Mouse (Mus musculus) midbrain, embryonic 13.5 days (tissue): ENCODE measurements around the gene Myh7. TPM values are rescaled to one million over a fixed set of nuclear protein-coding genes. Genes with fewer than 3 reads are reported as not detected.
"Not testable (repeated sequence)": the region's sequence is repeated elsewhere in the genome, so short reads cannot be mapped to it uniquely, and the experiment has no call there.

ENCODE experiments used
- ATAC-seq: fragments of 200-750 bp; cut with Nextera tagmentation; 2 replicates; pipeline ENCODE4 v1.8.0; 2017; ENCODE audit warnings: mild to moderate bottlenecking, moderate TSS enrichment, moderate library complexity
- H3K27ac ChIP-seq: fragments of 300-500 bp; sonication (generic); 2 replicates; pipeline ENCODE4 v1.5.1; 2015; ENCODE audit warnings: inconsistent platforms, mild to moderate bottlenecking, moderate library complexity
- H3K27me3 ChIP-seq: fragments of 300-500 bp; sonication (generic); 2 replicates; pipeline ENCODE4 v1.6.1; 2015; ENCODE audit warnings: mild to moderate bottlenecking, inconsistent platforms
- H3K36me3 ChIP-seq: fragments of 300-500 bp; sonication (generic); 2 replicates; pipeline ENCODE4 v1.6.1; 2015; ENCODE audit warnings: mild to moderate bottlenecking, inconsistent platforms
- H3K4me1 ChIP-seq: fragments of 300-500 bp; sonication (generic); replicated peaks from 2 replicates; pipeline ENCODE4 v1.6.1; 2015; ENCODE audit warnings: inconsistent platforms
- H3K4me2 ChIP-seq: fragments of 300-500 bp; sonication (generic); replicated peaks from 2 replicates; pipeline ENCODE4 v1.6.1; 2015; ENCODE audit warnings: moderate library complexity, mild to moderate bottlenecking, inconsistent platforms
- H3K4me3 ChIP-seq: fragments of 300-500 bp; sonication (generic); replicated peaks from 2 replicates; pipeline ENCODE4 v1.5.1; 2015; ENCODE audit warnings: mild to moderate bottlenecking, inconsistent platforms
- H3K9ac ChIP-seq: fragments of 300-500 bp; sonication (generic); replicated peaks from 2 replicates; pipeline ENCODE4 v1.6.1; 2015; ENCODE audit warnings: mild to moderate bottlenecking, inconsistent platforms
- H3K9me3 ChIP-seq: fragments of 300-500 bp; sonication (generic); 2 replicates; pipeline ENCODE4 v1.6.1; 2016; ENCODE audit warnings: mild to moderate bottlenecking, inconsistent platforms
- WGBS: fragments of 180-500 bp; shearing (Covaris S2); methylation state at CpG from one replicate; pipeline ENCODE4 v1.1.7; 2015; 5-methylcytosine and 5-hydroxymethylcytosine counted together
- polyA plus RNA-seq: library from polyadenylated mRNA; unstranded; fragments of >200 nt; fragmentation: Nextera tagmentation; extraction: Ambion mirVana; gene quantifications from 2 replicates; pipeline ENCODE4 v1.2.1, GENCODE M21; 2015

Myh7 gene
- polyA plus RNA-seq, 1 experiment from 2014 or later: 4.6 TPM

GRCm38 (mm10) chr14:54965044-54965443 is 29.4 kb downstream of the Myh7 start:
- Histone ChIP-seq H3K4me2 (no peak overlapping the region), H3K9me3 (no peaks in the 10 kb centered on the region), H3K36me3 (no peaks in the 10 kb centered on the region), H3K27ac (no peak overlapping the region), H3K4me3 (no peak overlapping the region), H3K4me1 (no peaks in the 10 kb centered on the region), H3K9ac (no peak overlapping the region), H3K27me3 (no peaks in the 10 kb centered on the region)
- ATAC-seq: no peak
- 86% methylated on average over 15 of the region's 15 CpGs for WGBS

GRCm38 (mm10) chr14:54963727-54964126 is 30.7 kb downstream of the Myh7 start:
- Histone ChIP-seq H3K27ac (no peak overlapping the region), H3K36me3 (no peaks in the 10 kb centered on the region), H3K27me3 (no peaks in the 10 kb centered on the region), H3K4me2 (no peak overlapping the region), H3K4me1 (no peaks in the 10 kb centered on the region), H3K9ac (no peak overlapping the region), H3K9me3 (no peaks in the 10 kb centered on the region), H3K4me3 (no peak overlapping the region)
- 89% methylated on average over 11 of the region's 11 CpGs for WGBS
- ATAC-seq: no peak

GRCm38 (mm10) chr14:54962714-54963113 is 31.7 kb downstream of the Myh7 start:
- Histone ChIP-seq H3K27me3 (no peaks in the 10 kb centered on the region), H3K4me3 (no peak overlapping the region), H3K9me3 (no peaks in the 10 kb centered on the region), H3K4me2 (no peak overlapping the region), H3K9ac (no peak overlapping the region), H3K27ac (no peak overlapping the region), H3K36me3 (no peaks in the 10 kb centered on the region), H3K4me1 (no peaks in the 10 kb centered on the region)
- no peak for ATAC-seq
- 85% methylated on average over 7 of the region's 7 CpGs for WGBS

GRCm38 (mm10) chr14:54961487-54961886 is 32.9 kb downstream of the Myh7 start:
- H3K4me3 ChIP-seq: no peak overlapping the region
- no peak overlapping the region for H3K27ac ChIP-seq
- 86% methylated on average over 5 of the region's 5 CpGs for WGBS
- H3K36me3 ChIP-seq: no peaks in the 10 kb centered on the region
- no peak overlapping the region for H3K4me2 ChIP-seq
- H3K9me3 ChIP-seq: no peaks in the 10 kb centered on the region
- H3K4me1 ChIP-seq: no peaks in the 10 kb centered on the region
- ATAC-seq: no peak
- no peak overlapping the region for H3K9ac ChIP-seq
- H3K27me3 ChIP-seq: no peaks in the 10 kb centered on the region

GRCm38 (mm10) chr14:54960769-54961168 is 33.7 kb downstream of the Myh7 start:
- no peaks in the 10 kb centered on the region for H3K9me3 ChIP-seq
- no peaks in the 10 kb centered on the region for H3K27me3 ChIP-seq
- ATAC-seq: no peak
- no peak overlapping the region for H3K4me3 ChIP-seq
- H3K27ac ChIP-seq: no peak overlapping the region
- 61% methylated on average over 10 of the region's 10 CpGs for WGBS
- H3K4me1 ChIP-seq: no peaks in the 10 kb centered on the region
- no peak overlapping the region for H3K4me2 ChIP-seq
- no peaks in the 10 kb centered on the region for H3K36me3 ChIP-seq
- H3K9ac ChIP-seq: no peak overlapping the region

DNA sequence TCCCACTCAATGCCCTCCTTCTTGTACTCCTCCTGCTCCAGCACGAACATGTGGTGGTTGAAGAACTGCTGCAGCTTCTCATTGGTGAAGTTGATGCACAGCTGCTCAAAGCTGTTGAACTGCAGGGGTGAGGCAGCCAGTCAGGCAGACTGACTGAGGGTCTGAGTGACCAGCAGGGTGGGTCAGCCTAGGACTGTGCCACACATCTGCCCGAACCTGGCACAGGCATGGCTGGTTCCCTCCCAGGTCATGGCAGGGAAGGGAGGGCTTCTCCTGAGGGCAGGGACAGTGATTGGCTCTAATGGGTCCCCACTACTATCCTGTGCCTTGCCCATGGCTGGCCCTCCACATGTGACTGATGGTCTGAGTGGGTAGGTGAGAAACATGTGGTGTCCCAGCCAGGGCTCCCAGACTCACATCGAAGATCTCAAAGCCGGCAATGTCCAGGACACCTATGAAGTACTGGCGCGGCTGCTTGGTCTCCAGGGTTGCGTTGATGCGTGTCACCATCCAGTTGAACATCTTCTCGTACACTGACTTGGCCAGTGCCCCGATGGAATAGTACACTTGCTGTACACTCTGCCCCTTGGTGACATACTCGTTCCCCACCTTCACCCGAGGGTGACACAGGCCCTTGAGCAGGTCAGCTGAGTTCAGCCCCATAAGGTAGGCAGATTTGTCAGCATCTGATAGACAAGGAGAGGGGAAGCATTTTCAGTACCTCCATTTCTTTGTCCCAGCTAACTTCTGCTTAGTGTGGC is 34.4 kb downstream of the Myh7 start:
- not testable (repeated sequence) for H3K36me3 ChIP-seq, H3K9ac ChIP-seq, H3K4me2 ChIP-seq, H3K27ac ChIP-seq, H3K4me1 ChIP-seq, H3K4me3 ChIP-seq, H3K9me3 ChIP-seq, H3K27me3 ChIP-seq, ATAC-seq
- WGBS: 92% methylated on average over 12 of the region's 12 CpGs

DNA sequence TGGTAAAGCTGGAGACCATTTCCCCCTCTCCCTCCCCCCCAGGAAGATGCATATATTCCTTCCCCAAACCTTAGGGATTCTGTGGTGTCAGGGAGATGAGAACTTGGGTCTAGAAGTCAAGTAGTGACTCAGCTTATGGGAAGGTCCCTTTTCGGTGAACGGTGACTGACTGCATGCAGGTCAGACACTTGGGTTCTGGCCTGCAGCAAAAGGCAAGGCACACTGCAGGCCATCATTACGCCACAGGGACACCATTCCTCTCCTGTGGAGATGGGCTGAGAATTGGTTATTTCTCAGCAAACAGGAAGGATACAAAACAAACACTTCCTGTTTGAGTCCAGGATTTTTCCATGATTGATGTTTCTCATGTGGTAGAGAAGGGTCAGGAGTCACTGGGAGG is 35.2 kb downstream of the Myh7 start:
- no peak overlapping the region for H3K4me3 ChIP-seq
- H3K27ac ChIP-seq: no peak overlapping the region
- H3K4me1 ChIP-seq: no peaks in the 10 kb centered on the region
- 95% methylated on average over 3 of the region's 3 CpGs for WGBS
- no peak for ATAC-seq
- H3K36me3 ChIP-seq: no peaks in the 10 kb centered on the region
- H3K4me2 ChIP-seq: no peak overlapping the region
- H3K27me3 ChIP-seq: no peaks in the 10 kb centered on the region
- no peaks in the 10 kb centered on the region for H3K9me3 ChIP-seq
- no peak overlapping the region for H3K9ac ChIP-seq

- no peak for ATAC-seq
- H3K4me1 ChIP-seq: no peaks in the 10 kb centered on the region
- H3K9ac ChIP-seq: no peak overlapping the region
- no peak overlapping the region for H3K4me3 ChIP-seq
- no peaks in the 10 kb centered on the region for H3K36me3 ChIP-seq
- H3K9me3 ChIP-seq: no peaks in the 10 kb centered on the region
- 78% methylated on average over 4 of the region's 4 CpGs for WGBS
- no peak overlapping the region for H3K27ac ChIP-seq
- no peaks in the 10 kb centered on the region for H3K27me3 ChIP-seq
- no peak overlapping the region for H3K4me2 ChIP-seq
These were observed 35.9 kb downstream of the Myh7 start for GRCm38 (mm10) chr14:54958503-54958902.

- Histone ChIP-seq H3K27ac (no peak overlapping the region), H3K27me3 (no peaks in the 10 kb centered on the region), H3K4me1 (no peaks in the 10 kb centered on the region), H3K9ac (no peak overlapping the region), H3K9me3 (no peaks in the 10 kb centered on the region), H3K4me2 (no peak overlapping the region), H3K4me3 (no peak overlapping the region), H3K36me3 (no peaks in the 10 kb centered on the region)
- WGBS: 87% methylated on average over 9 of the region's 9 CpGs
- ATAC-seq: no peak
These were observed 37.9 kb downstream of the Myh7 start for GRCm38 (mm10) chr14:54956533-54956932.

GRCm38 (mm10) chr14:54955481-54955880 is 38.9 kb downstream of the Myh7 start:
- no peaks in the 10 kb centered on the region for H3K36me3 ChIP-seq
- no peak for ATAC-seq
- no peak overlapping the region for H3K4me2 ChIP-seq
- no peaks in the 10 kb centered on the region for H3K9me3 ChIP-seq
- WGBS: 92% methylated on average over 3 of the region's 3 CpGs
- H3K4me3 ChIP-seq: no peak overlapping the region
- H3K27ac ChIP-seq: no peak overlapping the region
- H3K9ac ChIP-seq: no peak overlapping the region
- no peaks in the 10 kb centered on the region for H3K4me1 ChIP-seq
- H3K27me3 ChIP-seq: no peaks in the 10 kb centered on the region

DNA sequence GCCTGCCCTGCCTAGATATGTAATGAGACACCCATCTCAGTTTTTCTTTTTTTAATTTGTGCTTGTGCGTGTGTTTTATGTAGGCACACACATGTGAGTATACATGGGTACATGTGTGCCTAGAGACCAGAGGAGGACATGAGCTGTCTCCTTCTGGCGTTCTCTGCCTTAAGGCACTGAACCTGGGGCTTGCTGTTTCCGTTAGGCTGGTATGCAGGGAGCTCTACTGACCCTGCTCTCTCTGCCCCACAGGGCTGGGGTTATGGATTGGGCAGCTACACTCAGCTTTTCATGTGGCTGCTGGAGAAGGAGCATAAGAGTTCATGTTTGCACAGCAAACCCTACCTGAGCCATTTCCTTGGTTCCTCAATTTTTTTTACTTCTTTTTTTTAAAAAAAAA is 40.0 kb downstream of the Myh7 start:
- Histone ChIP-seq H3K9ac (no peak overlapping the region), H3K36me3 (no peaks in the 10 kb centered on the region), H3K27ac (no peak overlapping the region), H3K9me3 (no peaks in the 10 kb centered on the region), H3K4me2 (no peak overlapping the region), H3K4me1 (no peaks in the 10 kb centered on the region), H3K4me3 (no peak overlapping the region), H3K27me3 (no peaks in the 10 kb centered on the region)
- 72% methylated on average over 3 of the region's 3 CpGs for WGBS
- no peak for ATAC-seq

DNA sequence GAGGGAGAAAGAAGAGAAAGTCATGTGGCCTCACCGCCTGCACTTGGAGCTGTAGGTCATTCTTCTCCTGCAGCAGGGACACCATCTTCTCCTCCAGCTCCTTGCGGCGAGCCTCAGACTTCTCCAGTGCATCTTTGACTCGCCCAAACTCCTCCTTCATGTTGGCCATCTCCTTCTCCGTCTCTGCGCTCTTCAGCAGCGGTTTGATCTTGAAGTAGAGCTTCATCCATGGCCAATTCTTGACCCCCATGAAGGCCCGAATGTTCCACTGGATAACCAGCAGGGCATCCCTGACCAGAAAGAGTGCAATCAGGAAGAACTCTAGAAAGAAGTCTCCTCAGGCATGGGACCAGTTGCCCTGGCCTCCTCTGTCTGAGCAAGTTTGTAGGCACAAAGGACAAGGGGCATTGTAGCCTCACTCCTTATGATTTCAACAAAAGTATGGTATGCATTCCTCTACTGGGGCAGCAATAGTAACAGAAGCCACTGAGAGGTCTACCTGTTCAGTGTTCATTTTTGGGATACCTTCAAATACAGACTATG is 40.7 kb downstream of the Myh7 start:
- ATAC-seq: no peak
- Histone ChIP-seq H3K4me1 (no peaks in the 10 kb centered on the region), H3K36me3 (no peaks in the 10 kb centered on the region), H3K9me3 (no peaks in the 10 kb centered on the region), H3K27me3 (no peaks in the 10 kb centered on the region), H3K4me3 (no peak overlapping the region), H3K27ac (no peak overlapping the region), H3K4me2 (no peak overlapping the region), H3K9ac (no peak overlapping the region)
- 91% methylated on average over 8 of the region's 8 CpGs for WGBS

GRCm38 (mm10) chr14:54951587-54951986 is 42.8 kb downstream of the Myh7 start:
- Histone ChIP-seq H3K4me3 (no peak overlapping the region), H3K27me3 (no peaks in the 10 kb centered on the region), H3K4me2 (no peak overlapping the region), H3K27ac (no peak overlapping the region), H3K4me1 (no peaks in the 10 kb centered on the region), H3K36me3 (no peaks in the 10 kb centered on the region), H3K9me3 (no peaks in the 10 kb centered on the region), H3K9ac (no peak overlapping the region)
- no peak for ATAC-seq
- 89% methylated on average over 6 of the region's 6 CpGs for WGBS
